Mouse (Mus musculus): ENCODE measurements around the gene Uncx. TPM values are rescaled to one million over a fixed set of nuclear protein-coding genes. Genes with fewer than 3 reads are reported as not detected.

The Uncx gene
- polyA plus RNA-seq, 1 experiment from 2014 or later = not detected

GRCm38 (mm10) chr5:139557079-139557478 lies 13.8 kb downstream of the Uncx start:
- no peak for ATAC-seq
- Histone ChIP-seq H3K27me3 (replicated peaks) (peaks cover 100% of the 10 kb centered on the region), H3K36me3 (no peaks in the 10 kb centered on the region), H3K4me2 (no peak overlapping the region), H3K4me3 (no peak overlapping the region), H3K27ac (no peak overlapping the region), H3K9ac (no peak overlapping the region), H3K9me3 (replicated peaks) (no peaks in the 10 kb centered on the region), H3K4me1 (0 out of 2 replicates have a peak, but pooled peaks cover 3% of the 10 kb centered on the region)
- 12% methylated on average over 10 of the region's 10 CpGs for WGBS (ENCODE audit: insufficient replicate concordance)

GRCm38 (mm10) chr5:139557531-139558467 lies 14.5 kb downstream of the Uncx start:
- Histone ChIP-seq H3K9ac (no peak overlapping the region), H3K9me3 (replicated peaks) (no peaks in the 10 kb centered on the region), H3K4me3 (no peak overlapping the region), H3K27me3 (replicated peaks) (peaks cover 100% of the 10 kb centered on the region), H3K36me3 (no peaks in the 10 kb centered on the region), H3K4me2 (no peak overlapping the region), H3K4me1 (0 out of 2 replicates have a peak, but pooled peaks cover 3% of the 10 kb centered on the region), H3K27ac (no peak overlapping the region)
- 6% methylated on average over 43 of the region's 43 CpGs for WGBS (ENCODE audit: insufficient replicate concordance)
- no peak for ATAC-seq

- ATAC-seq = no peak
- Histone ChIP-seq H3K9ac (no peak overlapping the region), H3K27ac (no peak overlapping the region), H3K27me3 (replicated peaks) (peaks cover 100% of the 10 kb centered on the region), H3K4me1 (no peaks in the 10 kb centered on the region), H3K4me2 (no peak overlapping the region), H3K36me3 (no peaks in the 10 kb centered on the region), H3K4me3 (no peak overlapping the region), H3K9me3 (replicated peaks) (no peaks in the 10 kb centered on the region)
- WGBS (ENCODE audit: insufficient replicate concordance) = 3% methylated on average over 16 of the region's 16 CpGs
Measured at GRCm38 (mm10) chr5:139558468-139558804, 15.1 kb downstream of the Uncx start.

GRCm38 (mm10) chr5:139558917-139559660 lies 15.8 kb downstream of the Uncx start:
- ATAC-seq = no peak
- H3K4me2 ChIP-seq = no peak overlapping the region
- H3K36me3 ChIP-seq = no peaks in the 10 kb centered on the region
- H3K9ac ChIP-seq = no peak overlapping the region
- no peak overlapping the region for H3K27ac ChIP-seq
- H3K4me3 ChIP-seq = no peak overlapping the region
- no peaks in the 10 kb centered on the region for H3K9me3 ChIP-seq (replicated peaks)
- WGBS (ENCODE audit: insufficient replicate concordance) = 7% methylated on average over 12 of the region's 12 CpGs
- no peaks in the 10 kb centered on the region for H3K4me1 ChIP-seq
- H3K27me3 ChIP-seq (replicated peaks) = peaks cover 99% of the 10 kb centered on the region

- Histone ChIP-seq H3K9me3 (replicated peaks) (no peaks in the 10 kb centered on the region), H3K27ac (no peak overlapping the region), H3K4me1 (no peaks in the 10 kb centered on the region), H3K36me3 (no peaks in the 10 kb centered on the region), H3K9ac (no peak overlapping the region), H3K4me2 (no peak overlapping the region), H3K4me3 (no peak overlapping the region), H3K27me3 (replicated peaks) (peaks cover 99% of the 10 kb centered on the region)
- WGBS (ENCODE audit: insufficient replicate concordance) = 30% methylated on average over 7 of the region's 7 CpGs
- no peak for ATAC-seq
Measured at GRCm38 (mm10) chr5:139559782-139560181, 16.5 kb downstream of the Uncx start.

GRCm38 (mm10) chr5:139561363-139562001 lies 18.2 kb downstream of the Uncx start:
- no peak overlapping the region for H3K4me2 ChIP-seq
- no peak overlapping the region for H3K4me3 ChIP-seq
- no peak for ATAC-seq
- H3K4me1 ChIP-seq = no peaks in the 10 kb centered on the region
- no peaks in the 10 kb centered on the region for H3K36me3 ChIP-seq
- H3K27me3 ChIP-seq (replicated peaks) = peaks cover 99% of the 10 kb centered on the region
- no peaks in the 10 kb centered on the region for H3K9me3 ChIP-seq (replicated peaks)
- no peak overlapping the region for H3K27ac ChIP-seq
- 49% methylated on average over 4 of the region's 4 CpGs for WGBS (ENCODE audit: insufficient replicate concordance)
- no peak overlapping the region for H3K9ac ChIP-seq

- H3K36me3 ChIP-seq = no peaks in the 10 kb centered on the region
- no peak overlapping the region for H3K4me2 ChIP-seq
- no peaks in the 10 kb centered on the region for H3K9me3 ChIP-seq (replicated peaks)
- no peak overlapping the region for H3K4me3 ChIP-seq
- ATAC-seq = no peak
- no peaks in the 10 kb centered on the region for H3K4me1 ChIP-seq
- no peak overlapping the region for H3K9ac ChIP-seq
- no peak overlapping the region for H3K27ac ChIP-seq
- WGBS (ENCODE audit: insufficient replicate concordance) = 24% methylated on average over 2 of the region's 2 CpGs
- H3K27me3 ChIP-seq (replicated peaks) = peaks cover 97% of the 10 kb centered on the region
Measured at GRCm38 (mm10) chr5:139564663-139565062, 21.4 kb downstream of the Uncx start.

GRCm38 (mm10) chr5:139565462-139565861 lies 22.2 kb downstream of the Uncx start:
- no peak overlapping the region for H3K9ac ChIP-seq
- H3K27ac ChIP-seq = no peak overlapping the region
- no peak overlapping the region for H3K4me3 ChIP-seq
- peaks cover 95% of the 10 kb centered on the region for H3K27me3 ChIP-seq (replicated peaks)
- no peak overlapping the region for H3K4me2 ChIP-seq
- no peaks in the 10 kb centered on the region for H3K9me3 ChIP-seq (replicated peaks)
- ATAC-seq = no peak
- no peaks in the 10 kb centered on the region for H3K4me1 ChIP-seq
- H3K36me3 ChIP-seq = no peaks in the 10 kb centered on the region
- 35% methylated on average over 4 of the region's 4 CpGs for WGBS (ENCODE audit: insufficient replicate concordance)

- Histone ChIP-seq H3K4me2 (no peak overlapping the region), H3K9ac (no peak overlapping the region), H3K27me3 (replicated peaks) (peaks cover 91% of the 10 kb centered on the region), H3K36me3 (no peaks in the 10 kb centered on the region), H3K9me3 (replicated peaks) (no peaks in the 10 kb centered on the region), H3K4me3 (no peak overlapping the region), H3K4me1 (no peaks in the 10 kb centered on the region), H3K27ac (no peak overlapping the region)
- 38% methylated on average over 6 of the region's 6 CpGs for WGBS (ENCODE audit: insufficient replicate concordance)
- no peak for ATAC-seq
Measured at GRCm38 (mm10) chr5:139566640-139567399, 23.5 kb downstream of the Uncx start.

GRCm38 (mm10) chr5:139568079-139568478 lies 24.8 kb downstream of the Uncx start:
- ATAC-seq = no peak
- no peak overlapping the region for H3K4me3 ChIP-seq
- WGBS (ENCODE audit: insufficient replicate concordance) = 45% methylated on average over 2 of the region's 2 CpGs

GRCm38 (mm10) chr5:139572526-139572925 lies 29.2 kb downstream of the Uncx start:
- no peak overlapping the region for H3K4me3 ChIP-seq
- peaks cover 54% of the 10 kb centered on the region for H3K27me3 ChIP-seq (replicated peaks)
- no peak overlapping the region for H3K9ac ChIP-seq
- H3K4me1 ChIP-seq = no peaks in the 10 kb centered on the region
- H3K36me3 ChIP-seq = no peaks in the 10 kb centered on the region
- 45% methylated on average over 7 of the region's 7 CpGs for WGBS (ENCODE audit: insufficient replicate concordance)
- H3K4me2 ChIP-seq = no peak overlapping the region
- H3K27ac ChIP-seq = no peak overlapping the region
- no peak for ATAC-seq
- H3K9me3 ChIP-seq (replicated peaks) = no peaks in the 10 kb centered on the region

More at GRCm38 (mm10) chr5:139568079-139568478, 24.8 kb downstream of the Uncx start:
- H3K27ac ChIP-seq = no peak overlapping the region
- no peaks in the 10 kb centered on the region for H3K4me1 ChIP-seq
- H3K27me3 ChIP-seq (replicated peaks) = peaks cover 89% of the 10 kb centered on the region
- no peak overlapping the region for H3K9ac ChIP-seq
- no peak overlapping the region for H3K4me2 ChIP-seq
- no peaks in the 10 kb centered on the region for H3K9me3 ChIP-seq (replicated peaks)
- no peaks in the 10 kb centered on the region for H3K36me3 ChIP-seq
